Mouse (Mus musculus) intestine, postnatal 0 days (tissue): Measurements from ENCODE around the gene Arhgap15. TPM values are rescaled to one million over a fixed set of nuclear protein-coding genes. Genes with fewer than 3 reads are reported as not detected.

Experiments used
- ATAC-seq: fragments of 200-750 bp; cut with Nextera tagmentation; 2 replicates; pipeline ENCODE4 v1.8.0; 2017; ENCODE audit warnings: mild to moderate bottlenecking, moderate TSS enrichment, moderate library complexity
- H3K27ac ChIP-seq: fragments of 300-500 bp; sonication (generic); 2 replicates; pipeline ENCODE4 v1.5.1; 2014; ENCODE audit warnings: mild to moderate bottlenecking, low read depth, low read length, moderate library complexity
- H3K27me3 ChIP-seq: fragments of 300-500 bp; sonication (generic); replicated peaks from 2 replicates; pipeline ENCODE4 v1.6.1; 2014; ENCODE audit warnings: low read length, mixed read lengths; ENCODE audit not compliant: control insufficient read depth, insufficient read depth
- H3K36me3 ChIP-seq: fragments of 300-500 bp; sonication (generic); 2 replicates; pipeline ENCODE4 v1.6.1; 2014; ENCODE audit warnings: mild to moderate bottlenecking, moderate library complexity; ENCODE audit not compliant: control insufficient read depth, insufficient read depth
- H3K4me1 ChIP-seq: fragments of 300-500 bp; sonication (generic); replicated peaks from 2 replicates; pipeline ENCODE4 v1.6.1; 2014; ENCODE audit warnings: antibody characterized with exemption, low read length, mixed read lengths; ENCODE audit not compliant: control insufficient read depth, insufficient read depth
- H3K4me2 ChIP-seq: fragments of 300-500 bp; sonication (generic); replicated peaks from 2 replicates; pipeline ENCODE4 v1.6.1; 2014; ENCODE audit warnings: low read depth, mild to moderate bottlenecking, moderate library complexity
- H3K4me3 ChIP-seq: fragments of 300-500 bp; sonication (generic); 2 replicates; pipeline ENCODE4 v1.5.1; 2014; ENCODE audit warnings: low read depth, low read length
- H3K9ac ChIP-seq: fragments of 300-500 bp; sonication (generic); 2 replicates; pipeline ENCODE4 v1.6.1; 2014; ENCODE audit warnings: mild to moderate bottlenecking, low read depth, low read length
- H3K9me3 ChIP-seq: fragments of 300-500 bp; sonication (generic); 2 replicates; pipeline ENCODE4 v1.6.1; 2016; ENCODE audit warnings: mixed run types; ENCODE audit not compliant: control insufficient read depth
- CTCF ChIP-seq: sonication (generic); IDR thresholded peaks from 2 replicates; pipeline ENCODE4 v1.5.1; 2016; ENCODE audit warnings: low read depth, mild to moderate bottlenecking, control low read depth, antibody characterized with exemption, moderate library complexity
- WGBS: fragments of 180-500 bp; shearing (Covaris S2); extraction: QIAGEN DNeasy Blood & Tissue Kit; methylation state at CpG from one replicate; pipeline ENCODE4 v1.1.7; 2014; 5-methylcytosine and 5-hydroxymethylcytosine counted together
- polyA plus RNA-seq: library from polyadenylated mRNA; unstranded; fragments of >200 nt; fragmentation: Nextera tagmentation; extraction: Ambion mirVana; gene quantifications from 2 replicates; pipeline ENCODE4 v1.2.1, GENCODE M21; 2015

Gene Arhgap15
- polyA plus RNA-seq, 1 experiment from 2014 or later: 0.80 TPM

GRCm38 (mm10) chr2:44131271-44131670, 382.6 kb downstream of the Arhgap15 start:
- Histone ChIP-seq H3K4me1 (no peaks in the 10 kb centered on the region), H3K9ac (no peak overlapping the region), H3K9me3 (no peaks in the 10 kb centered on the region), H3K27ac (no peak overlapping the region), H3K4me3 (no peak overlapping the region), H3K4me2 (no peak overlapping the region), H3K27me3 (no peaks in the 10 kb centered on the region), H3K36me3 (no peaks in the 10 kb centered on the region)
- no peak for TF ChIP-seq CTCF
- no peak for ATAC-seq
- WGBS: 63% methylated on average over 3 of the region's 3 CpGs

GRCm38 (mm10) chr2:44134796-44135195, 386.2 kb downstream of the Arhgap15 start:
- Histone ChIP-seq H3K9me3 (no peaks in the 10 kb centered on the region), H3K27ac (no peak overlapping the region), H3K9ac (no peak overlapping the region), H3K36me3 (no peaks in the 10 kb centered on the region), H3K27me3 (no peaks in the 10 kb centered on the region), H3K4me1 (no peaks in the 10 kb centered on the region), H3K4me2 (no peak overlapping the region), H3K4me3 (no peak overlapping the region)
- 40% methylated on average over 3 of the region's 3 CpGs for WGBS
- ATAC-seq: no peak
- TF ChIP-seq CTCF: no peak

- ATAC-seq: no peak
- no peaks in the 10 kb centered on the region for H3K9me3 ChIP-seq
- H3K4me2 ChIP-seq: no peak overlapping the region
- H3K36me3 ChIP-seq: no peaks in the 10 kb centered on the region
- 61% methylated on average over 4 of the region's 4 CpGs for WGBS
- no peak for TF ChIP-seq CTCF
- no peaks in the 10 kb centered on the region for H3K4me1 ChIP-seq
- no peak overlapping the region for H3K9ac ChIP-seq
- no peak overlapping the region for H3K4me3 ChIP-seq
- no peak overlapping the region for H3K27ac ChIP-seq
- no peaks in the 10 kb centered on the region for H3K27me3 ChIP-seq
These were observed 391.8 kb downstream of the Arhgap15 start for GRCm38 (mm10) chr2:44140455-44140854.

- Histone ChIP-seq H3K4me1 (no peaks in the 10 kb centered on the region), H3K27ac (no peak overlapping the region), H3K36me3 (no peaks in the 10 kb centered on the region), H3K4me2 (no peak overlapping the region), H3K9ac (no peak overlapping the region), H3K9me3 (no peaks in the 10 kb centered on the region), H3K27me3 (no peaks in the 10 kb centered on the region), H3K4me3 (no peak overlapping the region)
- no peak for ATAC-seq
- TF ChIP-seq CTCF: no peak
- WGBS: 80% methylated on average over 9 of the region's 9 CpGs
These were observed 393.5 kb downstream of the Arhgap15 start for GRCm38 (mm10) chr2:44142152-44142551.

- H3K4me1 ChIP-seq: no peaks in the 10 kb centered on the region
- H3K36me3 ChIP-seq: no peaks in the 10 kb centered on the region
- H3K27me3 ChIP-seq: no peaks in the 10 kb centered on the region
- TF ChIP-seq CTCF: no peak
- no peak overlapping the region for H3K27ac ChIP-seq
- ATAC-seq: no peak
- H3K4me2 ChIP-seq: no peak overlapping the region
- no peak overlapping the region for H3K4me3 ChIP-seq
- H3K9me3 ChIP-seq: no peaks in the 10 kb centered on the region
- WGBS: 80% methylated on average over 5 of the region's 5 CpGs
- H3K9ac ChIP-seq: no peak overlapping the region
These were observed 394.0 kb downstream of the Arhgap15 start for GRCm38 (mm10) chr2:44142611-44143010.

- Histone ChIP-seq H3K27me3 (no peaks in the 10 kb centered on the region), H3K27ac (no peak overlapping the region; the same call in 1 of the 2 replicates), H3K36me3 (no peaks in the 10 kb centered on the region), H3K4me3 (no peak overlapping the region), H3K9me3 (no peaks in the 10 kb centered on the region), H3K9ac (no peak overlapping the region), H3K4me2 (no peak overlapping the region), H3K4me1 (no peaks in the 10 kb centered on the region)
- WGBS: 64% methylated on average over 7 of the region's 7 CpGs
- no peak for ATAC-seq
- TF ChIP-seq CTCF: no peak
These were observed 397.7 kb downstream of the Arhgap15 start for GRCm38 (mm10) chr2:44146124-44146981.
